Mouse (Mus musculus) heart, embryonic 10.5 days (tissue): ENCODE data around the gene Tssk1. TPM values are rescaled to one million over a fixed set of nuclear protein-coding genes. Genes with fewer than 3 reads are reported as not detected.

Experiments used
- DNase-seq: peaks from one replicate; pipeline ENCODE4 v3.0.0-alpha.2; 2017; ENCODE audit warnings: low spot score
- H3K27ac ChIP-seq: fragments of 300-500 bp; sonication (generic); 2 replicates; pipeline ENCODE4 v1.5.1; 2016; ENCODE audit warnings: mild to moderate bottlenecking
- H3K27me3 ChIP-seq: fragments of 300-500 bp; sonication (generic); 2 replicates; pipeline ENCODE4 v1.6.1; 2016; ENCODE audit warnings: mild to moderate bottlenecking; ENCODE audit not compliant: poor library complexity, insufficient read depth, severe bottlenecking
- H3K36me3 ChIP-seq: fragments of 300-500 bp; sonication (generic); 2 replicates; pipeline ENCODE4 v1.6.1; 2016; ENCODE audit warnings: mild to moderate bottlenecking, moderate library complexity
- H3K4me1 ChIP-seq: fragments of 300-500 bp; sonication (generic); 2 replicates; pipeline ENCODE4 v1.6.1; 2016; ENCODE audit warnings: mild to moderate bottlenecking
- H3K4me3 ChIP-seq: fragments of 300-500 bp; sonication (generic); 2 replicates; pipeline ENCODE4 v1.5.1; 2016; ENCODE audit warnings: mild to moderate bottlenecking, moderate library complexity
- H3K9me3 ChIP-seq: fragments of 300-500 bp; sonication (generic); 2 replicates; pipeline ENCODE4 v1.6.1; 2016; ENCODE audit warnings: mild to moderate bottlenecking, moderate library complexity
- WGBS: fragments of 180-500 bp; shearing (Covaris S2); methylation state at CpG from one replicate; pipeline ENCODE4 v1.1.7; 2016; 5-methylcytosine and 5-hydroxymethylcytosine counted together
- polyA plus RNA-seq: library from polyadenylated mRNA; unstranded; fragments of >200 nt; fragmentation: Nextera tagmentation; extraction: Ambion mirVana; gene quantifications from 2 replicates; pipeline ENCODE4 v1.2.1, GENCODE M21; 2016

Tssk1 gene
- polyA plus RNA-seq, 1 experiment from 2014 or later: not detected

GRCm38 (mm10) chr16:17914307-17915249 is 20.6 kb downstream of the Tssk1 start, which contains the start of gene Gsc2:
TSS of gene Gsc2 (minus strand) at chr16:17915059.
- H3K9me3 ChIP-seq: no peaks in the 10 kb centered on the region
- peaks cover 21% of the 10 kb centered on the region for H3K4me1 ChIP-seq
- 0 out of 2 replicates have a peak within 1 kb of the TSS, but pooled peaks have one; percentile 17 for H3K27ac ChIP-seq
- DNase-seq: no peak
- H3K36me3 ChIP-seq: no peaks in the 10 kb centered on the region
- WGBS: under 1% methylated on average over 102 of the region's 106 CpGs
- peak within 1 kb of the TSS; percentile 59 for H3K4me3 ChIP-seq
- H3K27me3 ChIP-seq: peaks cover 77% of the 10 kb centered on the region

- peak overlapping the region; percentile 5 for H3K27ac ChIP-seq
- 4% methylated on average over 20 of the region's 20 CpGs for WGBS
- peaks cover 27% of the 10 kb centered on the region for H3K4me1 ChIP-seq
- DNase-seq: no peak
- H3K27me3 ChIP-seq: peaks cover 53% of the 10 kb centered on the region
- H3K36me3 ChIP-seq: peaks cover 11% of the 10 kb centered on the region
- H3K4me3 ChIP-seq: peak overlapping the region; percentile 82
- H3K9me3 ChIP-seq: no peaks in the 10 kb centered on the region
Observed at GRCm38 (mm10) chr16:17920586-17920985, 26.6 kb downstream of the Tssk1 start.

GRCm38 (mm10) chr16:17921325-17922162 is 27.5 kb downstream of the Tssk1 start:
- H3K36me3 ChIP-seq: peaks cover 20% of the 10 kb centered on the region
- DNase-seq: peak; percentile 97
- no peaks in the 10 kb centered on the region for H3K9me3 ChIP-seq
- H3K4me1 ChIP-seq: peaks cover 27% of the 10 kb centered on the region
- H3K4me3 ChIP-seq: peak overlapping the region; percentile 82
- WGBS: 3% methylated on average over 47 of the region's 47 CpGs
- H3K27me3 ChIP-seq: peaks cover 48% of the 10 kb centered on the region
- H3K27ac ChIP-seq: peak overlapping the region; percentile 93

- Histone ChIP-seq H3K4me3 (peak overlapping the region; percentile 82), H3K36me3 (peaks cover 21% of the 10 kb centered on the region), H3K9me3 (no peaks in the 10 kb centered on the region), H3K27ac (peak overlapping the region; percentile 93), H3K27me3 (peaks cover 43% of the 10 kb centered on the region), H3K4me1 (peaks cover 32% of the 10 kb centered on the region)
- DNase-seq: no peak
- 1% methylated on average over 14 of the region's 14 CpGs for WGBS
Observed at GRCm38 (mm10) chr16:17922163-17922538, 28.1 kb downstream of the Tssk1 start.

- DNase-seq: no peak
- peak overlapping the region; percentile 93 for H3K27ac ChIP-seq
- H3K4me1 ChIP-seq: peaks cover 32% of the 10 kb centered on the region
- H3K27me3 ChIP-seq: peaks cover 5% of the 10 kb centered on the region; the same call in 1 of the 2 replicates
- peak overlapping the region; percentile 91 for H3K4me3 ChIP-seq
- under 1% methylated on average over 71 of the region's 72 CpGs for WGBS
- H3K9me3 ChIP-seq: no peaks in the 10 kb centered on the region
- peaks cover 21% of the 10 kb centered on the region for H3K36me3 ChIP-seq
Observed at GRCm38 (mm10) chr16:17927351-17928082, 33.5 kb downstream of the Tssk1 start.

- Histone ChIP-seq H3K9me3 (no peaks in the 10 kb centered on the region), H3K4me1 (peaks cover 29% of the 10 kb centered on the region), H3K4me3 (peak within 1 kb of the TSS; percentile 91), H3K36me3 (peaks cover 21% of the 10 kb centered on the region), H3K27me3 (peaks cover 5% of the 10 kb centered on the region; the same call in 1 of the 2 replicates), H3K27ac (peak within 1 kb of the TSS; percentile 93)
- DNase-seq: peak; percentile 91
- under 1% methylated on average over 47 of the region's 47 CpGs for WGBS
Observed at GRCm38 (mm10) chr16:17928087-17928580, 34.1 kb downstream of the Tssk1 start, which contains the start of gene Slc25a1. TSS of gene Slc25a1 (minus strand) at chr16:17928219.

- peak overlapping the region; percentile 91 for H3K4me3 ChIP-seq
- peaks cover 21% of the 10 kb centered on the region for H3K36me3 ChIP-seq
- H3K27me3 ChIP-seq: peaks cover 5% of the 10 kb centered on the region; the same call in 1 of the 2 replicates
- WGBS: under 1% methylated on average over 9 of the region's 9 CpGs
- peak; percentile 93 for DNase-seq
- H3K4me1 ChIP-seq: peaks cover 31% of the 10 kb centered on the region
- peak overlapping the region; percentile 93 for H3K27ac ChIP-seq
- no peaks in the 10 kb centered on the region for H3K9me3 ChIP-seq
Observed at GRCm38 (mm10) chr16:17928627-17929104, 34.6 kb downstream of the Tssk1 start.

GRCm38 (mm10) chr16:17929211-17929610 is 35.2 kb downstream of the Tssk1 start:
- Histone ChIP-seq H3K9me3 (no peaks in the 10 kb centered on the region), H3K36me3 (peaks cover 21% of the 10 kb centered on the region), H3K4me3 (no peak overlapping the region), H3K27me3 (peaks cover 5% of the 10 kb centered on the region; the same call in 1 of the 2 replicates), H3K27ac (peak overlapping the region; percentile 93), H3K4me1 (peaks cover 30% of the 10 kb centered on the region)
- DNase-seq: no peak
- 26% methylated on average over 2 of the region's 2 CpGs for WGBS

GRCm38 (mm10) chr16:17929631-17930030 is 35.6 kb downstream of the Tssk1 start:
- WGBS: 87% methylated on average over 2 of the region's 2 CpGs
- no peak overlapping the region for H3K4me3 ChIP-seq
- no peaks in the 10 kb centered on the region for H3K9me3 ChIP-seq

GRCm38 (mm10) chr16:17931906-17932460 is 38.0 kb downstream of the Tssk1 start:
- H3K4me1 ChIP-seq: peaks cover 21% of the 10 kb centered on the region
- H3K27me3 ChIP-seq: peaks cover 11% of the 10 kb centered on the region
- no peak overlapping the region for H3K4me3 ChIP-seq
- WGBS: 74% methylated on average over 5 of the region's 5 CpGs
- H3K36me3 ChIP-seq: no peaks in the 10 kb centered on the region
- H3K9me3 ChIP-seq: no peaks in the 10 kb centered on the region
- DNase-seq: no peak
- H3K27ac ChIP-seq: no peak overlapping the region

More at GRCm38 (mm10) chr16:17929631-17930030, 35.6 kb downstream of the Tssk1 start:
- Histone ChIP-seq H3K27me3 (peaks cover 5% of the 10 kb centered on the region; the same call in 1 of the 2 replicates), H3K36me3 (peaks cover 20% of the 10 kb centered on the region), H3K27ac (0 out of 2 replicates have a peak overlapping the region, but pooled peaks have one; percentile 10), H3K4me1 (peaks cover 30% of the 10 kb centered on the region)
- DNase-seq: no peak

GRCm38 (mm10) chr16:17933594-17934444 is 39.8 kb downstream of the Tssk1 start:
- no peak overlapping the region for H3K27ac ChIP-seq
- H3K27me3 ChIP-seq: peaks cover 26% of the 10 kb centered on the region
- H3K36me3 ChIP-seq: no peaks in the 10 kb centered on the region
- WGBS: 54% methylated on average over 9 of the region's 9 CpGs
- no peak for DNase-seq
- H3K4me1 ChIP-seq: peaks cover 17% of the 10 kb centered on the region
- no peaks in the 10 kb centered on the region for H3K9me3 ChIP-seq
- no peak overlapping the region for H3K4me3 ChIP-seq
